ENCODE assay signal across 8 mouse cellular contexts in the genomic region with DNA sequence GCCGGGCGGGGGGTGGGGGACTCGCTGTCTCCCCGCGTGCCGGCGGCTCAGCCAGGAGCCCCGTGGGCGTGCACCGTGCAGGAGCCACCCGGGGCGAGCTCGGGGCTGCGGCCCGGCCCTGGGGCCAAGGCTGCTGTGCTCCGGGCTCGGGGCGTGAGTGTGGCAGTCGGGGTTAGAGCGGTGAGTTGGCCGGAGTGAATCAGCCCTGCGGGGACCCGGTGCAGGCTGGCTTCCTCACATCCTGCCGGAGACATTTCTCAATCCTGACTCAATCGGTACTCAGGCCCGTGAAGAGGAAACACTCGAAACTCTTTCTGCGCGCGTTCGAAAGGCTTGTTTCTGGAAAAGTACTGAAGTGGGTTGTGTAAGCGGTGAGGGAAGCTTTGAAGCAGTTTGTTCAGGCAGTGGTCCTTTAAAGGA. TPM values are rescaled to one million over a fixed set of nuclear protein-coding genes. Genes with fewer than 3 reads are reported as not detected.
A peak's percentile ranks its signal among the peaks of the same experiment; 100 is the strongest.
DNase-seq lines count a peak whose midpoint lies in the region; ATAC-seq and TF ChIP-seq lines count a peak whose summit lies in the region.

No protein-coding gene starts in this region.

- TF ChIP-seq POLR2A in bone marrow macrophage, adult 2 months (IDR thresholded peaks at IDR 0.05; ENCODE audit: borderline replicate concordance, low read depth, low read length), result no peak

- H3K9me3 ChIP-seq in liver, embryonic 16.5 days (replicated peaks; ENCODE audit: control insufficient read depth, low read length), result no peaks in the 10 kb centered on the region
- no peaks in the 10 kb centered on the region for H3K9me3 ChIP-seq in neural tube, embryonic 12.5 days

- ATAC-seq in liver, embryonic 16.5 days (ENCODE audit: low read depth), result peak; percentile 78
- ATAC-seq in neural tube, embryonic 12.5 days (ENCODE audit: low FRiP score, low read depth), result peak; percentile 71
- ATAC-seq in megakaryocyte-erythroid progenitor cell, adult 5-6 weeks (replicated peaks; ENCODE audit: low FRiP score, low TSS enrichment, poor library complexity, severe bottlenecking), result no peak

- H3K4me2 ChIP-seq in liver, embryonic 16.5 days (ENCODE audit: low read depth, low read length), result peak overlapping the region; percentile 84
- peak overlapping the region; percentile 81 for H3K4me2 ChIP-seq in neural tube, embryonic 12.5 days (replicated peaks)

- peaks cover 34% of the 10 kb centered on the region for H3K4me1 ChIP-seq in bone marrow macrophage, adult 2 months (ENCODE audit: control insufficient read depth, insufficient read depth, low read length)
- peaks cover 52% of the 10 kb centered on the region for H3K4me1 ChIP-seq in liver, embryonic 16.5 days (ENCODE audit: control insufficient read depth, low read depth, low read length)
- H3K4me1 ChIP-seq in neural tube, embryonic 12.5 days, result peaks cover 29% of the 10 kb centered on the region

- H3K36me3 ChIP-seq in liver, embryonic 16.5 days (ENCODE audit: control insufficient read depth, insufficient read depth), result no peaks in the 10 kb centered on the region
- no peaks in the 10 kb centered on the region for H3K36me3 ChIP-seq in neural tube, embryonic 12.5 days

- peak; percentile 45 for DNase-seq in layer of hippocampus, adult 11-12 months (ENCODE audit: low spot score)
- no peak for DNase-seq in layer of hippocampus, adult 9-10 months (ENCODE audit: low spot score)
- DNase-seq in heart, postnatal 4 days, result peak; percentile 37
- DNase-seq in right cerebral cortex, postnatal 14 days, result no peak

- under 1% methylated on average over 32 of the region's 32 CpGs for WGBS in liver, embryonic 16.5 days (ENCODE audit: insufficient replicate concordance)
- WGBS in neural tube, embryonic 12.5 days, result 1% methylated on average over 32 of the region's 32 CpGs

- H3K27ac ChIP-seq in bone marrow macrophage, adult 2 months (ENCODE audit: insufficient read depth, low read depth, low read length), result peak overlapping the region; percentile 84
- peak overlapping the region; percentile 90 for H3K27ac ChIP-seq in liver, embryonic 16.5 days (ENCODE audit: low read length)
- no peak overlapping the region for H3K27ac ChIP-seq in neural tube, embryonic 12.5 days

- TF ChIP-seq CTCF in bone marrow macrophage, adult 2 months (IDR thresholded peaks at IDR 0.05; ENCODE audit: low read depth, low read length), result no peak

- H3K9ac ChIP-seq in liver, embryonic 16.5 days (ENCODE audit: low read depth, low read length), result peak overlapping the region; percentile 86
- H3K9ac ChIP-seq in neural tube, embryonic 12.5 days, result peak overlapping the region; percentile 90

- no peaks in the 10 kb centered on the region for H3K27me3 ChIP-seq in liver, embryonic 16.5 days (ENCODE audit: control insufficient read depth, insufficient read depth, low read depth, low read length)
- H3K27me3 ChIP-seq in neural tube, embryonic 12.5 days (replicated peaks), result no peaks in the 10 kb centered on the region

- peak overlapping the region; percentile 92 for H3K4me3 ChIP-seq in bone marrow macrophage, adult 2 months (ENCODE audit: insufficient read depth, low read length)
- peak overlapping the region; percentile 91 for H3K4me3 ChIP-seq in liver, embryonic 16.5 days (ENCODE audit: low read depth, low read length)
- peak overlapping the region; percentile 92 for H3K4me3 ChIP-seq in neural tube, embryonic 12.5 days

RNA-seq across cellular contexts. Expression of a gene that starts 0.9 kb away (rescaled TPM):
- polyA plus RNA-seq in bone marrow macrophage, adult 2 months (2012; ENCODE audit: insufficient read depth, insufficient read length, missing spikeins), result 35.4 and 37.1 TPM in 2 replicates
- total RNA-seq in heart, postnatal 4 days (2021), result 10 to 100 TPM; 25.0 to 26.2 TPM
- polyA plus RNA-seq in liver, embryonic 16.5 days (2015; fragmentation: Nextera tagmentation; extraction: Ambion mirVana), result 13.5 and 13.7 TPM in 2 replicates
- polyA plus RNA-seq in neural tube, embryonic 12.5 days (2016; fragmentation: Nextera tagmentation; extraction: Ambion mirVana), result 50.2 and 50.3 TPM in 2 replicates
- total RNA-seq in megakaryocyte-erythroid progenitor cell, adult 5-6 weeks (2014; fragmentation: Nextera tagmentation), result 20.5 and 27.5 TPM in 2 replicates
- total RNA-seq in megakaryocyte-erythroid progenitor cell, adult 5-6 weeks (2017), result 5.6 and 6.4 TPM in 2 replicates

RNA-seq across cellular contexts. Expression of a gene that starts 17.2 kb away (rescaled TPM):
- 6.9 and 7.1 TPM in 2 replicates for polyA plus RNA-seq in bone marrow macrophage, adult 2 months (2012; ENCODE audit: insufficient read depth, insufficient read length, missing spikeins)
- total RNA-seq in heart, postnatal 4 days (2021), result 1 to 10 TPM; 5.5 TPM
- 6.1 and 6.7 TPM in 2 replicates for polyA plus RNA-seq in liver, embryonic 16.5 days (2015; fragmentation: Nextera tagmentation; extraction: Ambion mirVana)
- 9.2 and 10.1 TPM in 2 replicates for polyA plus RNA-seq in neural tube, embryonic 12.5 days (2016; fragmentation: Nextera tagmentation; extraction: Ambion mirVana)
- total RNA-seq in megakaryocyte-erythroid progenitor cell, adult 5-6 weeks (2014; fragmentation: Nextera tagmentation), result not detected in 2 replicates
- total RNA-seq in megakaryocyte-erythroid progenitor cell, adult 5-6 weeks (2017), result 2.0 and 3.5 TPM in 2 replicates

Comparison
In these comparisons a context has a peak if more than half of its experiments do, and no peak if none do; other contexts are left out.
1. DNase-seq: peak in layer of hippocampus, adult 11-12 months (single experiment) and heart, postnatal 4 days (single experiment); none in layer of hippocampus, adult 9-10 months (single experiment) and right cerebral cortex, postnatal 14 days (single experiment).
2. Peak in every context shown above with its lines, with median percentiles within 50 percentile points of each other: H3K4me3 ChIP-seq.